Comparison of ENCODE assay signal across 8 mouse cellular contexts in the genomic region with DNA sequence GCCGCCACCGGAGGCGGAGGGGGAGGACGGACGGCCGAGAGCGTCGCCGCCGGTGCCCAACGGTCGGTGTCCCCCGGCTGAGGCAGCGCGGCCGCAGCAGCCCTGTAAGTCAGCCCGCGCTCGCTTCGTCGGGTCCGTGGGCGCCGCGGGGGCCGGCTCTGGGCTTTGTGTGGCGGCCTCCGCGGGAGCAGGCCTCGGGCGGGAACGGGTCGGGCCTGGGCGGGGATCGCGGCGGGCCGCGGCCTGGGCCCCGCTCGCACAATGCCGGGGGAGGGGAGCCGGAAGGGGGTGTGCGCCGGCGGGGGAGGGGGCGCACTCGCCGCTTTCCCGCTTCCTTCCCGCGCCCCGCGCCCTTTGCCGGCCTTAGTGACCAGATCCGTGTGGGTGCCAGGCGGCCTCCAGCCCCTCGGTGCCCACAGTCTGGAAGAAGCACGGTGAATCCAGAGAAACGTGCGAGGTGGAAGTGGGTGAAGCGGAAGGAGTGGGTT. TPM values are rescaled to one million over a fixed set of nuclear protein-coding genes. Genes with fewer than 3 reads are reported as not detected.
DNase-seq lines count a peak whose midpoint lies in the region; ATAC-seq lines count a peak whose summit lies in the region.

No protein-coding gene starts in this region.

- no peaks in the 10 kb centered on the region for H3K36me3 ChIP-seq in heart, embryonic 10.5 days
- H3K36me3 ChIP-seq in lung, embryonic 15.5 days: no peaks in the 10 kb centered on the region
- H3K36me3 ChIP-seq in neural tube, embryonic 14.5 days (ENCODE audit: control insufficient read depth, insufficient read depth, low read length): no peaks in the 10 kb centered on the region

- peak overlapping the region; percentile 62 for H3K4me2 ChIP-seq in lung, embryonic 15.5 days
- H3K4me2 ChIP-seq in neural tube, embryonic 14.5 days (ENCODE audit: low read depth, low read length): peak overlapping the region; percentile 73

- H3K4me1 ChIP-seq in heart, embryonic 10.5 days: peaks cover 21% of the 10 kb centered on the region
- peaks cover 21% of the 10 kb centered on the region for H3K4me1 ChIP-seq in lung, embryonic 15.5 days
- peaks cover 13% of the 10 kb centered on the region; the same call in 1 of the 2 replicates for H3K4me1 ChIP-seq in neural tube, embryonic 14.5 days (ENCODE audit: control insufficient read depth, insufficient read depth, low read length)

- WGBS in heart, embryonic 10.5 days: 1% methylated on average over 43 of the region's 62 CpGs
- WGBS in lung, embryonic 15.5 days: under 1% methylated on average over 31 of the region's 62 CpGs
- 0% methylated on average over 23 of the region's 62 CpGs for WGBS in neural tube, embryonic 14.5 days

- peak; percentile 63 to 72 for DNase-seq in B cell, adult 2 months
- DNase-seq in Muller cell, postnatal 12 days (ENCODE audit: inconsistent ontology term): peak; percentile 75
- peak; percentile 26 for DNase-seq in embryo, embryonic 11.5 days (ENCODE audit: low read depth, low spot score)
- DNase-seq in heart, embryonic 10.5 days (ENCODE audit: low spot score): peak; percentile 89
- peak; percentile 53 to 77 for DNase-seq in kidney, postnatal 25 days
- DNase-seq in thymus, postnatal 14 days: peak; percentile 84

- no peaks in the 10 kb centered on the region for H3K27me3 ChIP-seq in heart, embryonic 10.5 days (ENCODE audit: insufficient read depth, poor library complexity, severe bottlenecking)
- no peaks in the 10 kb centered on the region for H3K27me3 ChIP-seq in lung, embryonic 15.5 days
- H3K27me3 ChIP-seq in neural tube, embryonic 14.5 days (ENCODE audit: control insufficient read depth, insufficient read depth, low read length): no peaks in the 10 kb centered on the region; the same call in 1 of the 2 replicates

- H3K4me3 ChIP-seq in heart, embryonic 10.5 days: peak overlapping the region; percentile 95
- H3K4me3 ChIP-seq in lung, embryonic 15.5 days: peak overlapping the region; percentile 95
- peak overlapping the region; percentile 90 for H3K4me3 ChIP-seq in neural tube, embryonic 14.5 days (ENCODE audit: low read depth, low read length)

- peak overlapping the region; percentile 100 for H3K27ac ChIP-seq in heart, embryonic 10.5 days
- H3K27ac ChIP-seq in lung, embryonic 15.5 days: peak overlapping the region; percentile 97
- H3K27ac ChIP-seq in neural tube, embryonic 14.5 days (ENCODE audit: low read depth, low read length): peak overlapping the region; percentile 98

- ATAC-seq in lung, embryonic 15.5 days (ENCODE audit: borderline replicate concordance, extremely low read depth, low FRiP score, low TSS enrichment): peak; percentile 85
- peak; percentile 81 for ATAC-seq in neural tube, embryonic 14.5 days (ENCODE audit: low read depth)

- peak overlapping the region; percentile 100 for H3K9ac ChIP-seq in lung, embryonic 15.5 days
- peak overlapping the region; percentile 98 for H3K9ac ChIP-seq in neural tube, embryonic 14.5 days (replicated peaks; ENCODE audit: low read depth, low read length)

- no peaks in the 10 kb centered on the region; the same call in 1 of the 2 replicates for H3K9me3 ChIP-seq in heart, embryonic 10.5 days
- no peaks in the 10 kb centered on the region for H3K9me3 ChIP-seq in lung, embryonic 15.5 days
- H3K9me3 ChIP-seq in neural tube, embryonic 14.5 days (ENCODE audit: control insufficient read depth, low read length): no peaks in the 10 kb centered on the region

RNA-seq across cellular contexts. Expression of a gene that starts 0.5 kb away (rescaled TPM):
- polyA plus RNA-seq in heart, embryonic 10.5 days (2016; fragmentation: Nextera tagmentation; extraction: Ambion mirVana): 37.3 and 42.5 TPM in 2 replicates
- polyA plus RNA-seq in lung, embryonic 15.5 days (2015; fragmentation: Nextera tagmentation; extraction: Ambion mirVana): 42.5 and 44.5 TPM in 2 replicates
- polyA plus RNA-seq in neural tube, embryonic 14.5 days (2014; fragmentation: Nextera tagmentation; extraction: Ambion mirVana): 62.4 and 68.7 TPM in 2 replicates

Comparison
In these comparisons a context has a peak if more than half of its experiments do, and no peak if none do; other contexts are left out.
1. Peak in every context shown above with its lines: DNase-seq, ATAC-seq, H3K4me3 ChIP-seq and H3K27ac ChIP-seq.
2. DNase-seq: peak in every context shown above with its lines; median percentile 89 in heart, embryonic 10.5 days; 84 in thymus, postnatal 14 days; 75 in Muller cell, postnatal 12 days; 68 in B cell, adult 2 months; 65 in kidney, postnatal 25 days; 26 in embryo, embryonic 11.5 days.